Mouse (Mus musculus) kidney, embryonic 15.5 days (tissue): ENCODE data around the gene Asic5. TPM values are rescaled to one million over a fixed set of nuclear protein-coding genes. Genes with fewer than 3 reads are reported as not detected.

Experiments
- ATAC-seq: fragments of 200-750 bp; cut with Nextera tagmentation; replicated peaks from 2 replicates; pipeline ENCODE4 v1.8.0; 2017; ENCODE audit warnings: moderate TSS enrichment; ENCODE audit not compliant: low FRiP score
- H3K27ac ChIP-seq: fragments of 300-500 bp; sonication (generic); 2 replicates; pipeline ENCODE4 v1.5.1; 2015; ENCODE audit warnings: mild to moderate bottlenecking, inconsistent platforms
- H3K27me3 ChIP-seq: fragments of 300-500 bp; sonication (generic); 2 replicates; pipeline ENCODE4 v1.6.1; 2015; ENCODE audit warnings: inconsistent platforms
- H3K36me3 ChIP-seq: fragments of 300-500 bp; sonication (generic); 2 replicates; pipeline ENCODE4 v1.6.1; 2015; ENCODE audit warnings: inconsistent platforms
- H3K4me1 ChIP-seq: fragments of 300-500 bp; sonication (generic); 2 replicates; pipeline ENCODE4 v1.6.1; 2015; ENCODE audit warnings: inconsistent platforms
- H3K4me2 ChIP-seq: fragments of 300-500 bp; sonication (generic); 2 replicates; pipeline ENCODE4 v1.6.1; 2015; ENCODE audit warnings: moderate library complexity, mild to moderate bottlenecking, inconsistent platforms
- H3K4me3 ChIP-seq: fragments of 300-500 bp; sonication (generic); replicated peaks from 2 replicates; pipeline ENCODE4 v1.5.1; 2015; ENCODE audit warnings: mild to moderate bottlenecking, inconsistent platforms
- H3K9ac ChIP-seq: fragments of 300-500 bp; sonication (generic); 2 replicates; pipeline ENCODE4 v1.6.1; 2015; ENCODE audit warnings: mild to moderate bottlenecking, inconsistent platforms
- H3K9me3 ChIP-seq: fragments of 300-500 bp; sonication (generic); replicated peaks from 2 replicates; pipeline ENCODE4 v1.6.1; 2016; ENCODE audit warnings: inconsistent platforms
- WGBS: fragments of 180-500 bp; shearing (Covaris S2); methylation state at CpG from one replicate; pipeline ENCODE4 v1.1.7; 2015; ENCODE audit warnings: mixed read lengths; 5-methylcytosine and 5-hydroxymethylcytosine counted together
- polyA plus RNA-seq: library from polyadenylated mRNA; unstranded; fragments of >200 nt; fragmentation: Nextera tagmentation; extraction: Ambion mirVana; gene quantifications from 2 replicates; pipeline ENCODE4 v1.2.1, GENCODE M21; 2015

Asic5 gene
- polyA plus RNA-seq, 1 experiment from 2014 or later = not detected

DNA sequence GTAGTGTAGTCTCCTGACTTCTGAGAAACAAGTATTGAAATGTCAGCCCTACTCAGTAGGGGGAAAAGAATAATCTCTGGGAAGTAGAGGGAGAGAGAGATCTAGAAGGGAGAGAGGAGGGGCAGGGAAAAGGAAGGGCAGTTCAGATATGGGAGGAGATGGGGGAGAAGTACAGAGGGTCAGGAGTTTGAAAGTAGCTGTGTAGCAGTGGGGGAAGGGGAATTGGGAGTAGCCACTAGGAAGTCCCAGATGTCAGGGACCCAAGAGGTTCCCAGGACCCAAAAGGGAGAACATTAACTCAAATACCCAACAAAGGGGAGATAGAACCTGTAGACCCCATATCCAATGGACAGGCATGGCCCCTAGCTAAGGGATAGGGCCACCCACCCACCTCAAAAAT is 6.0 kb upstream of the Asic5 start, which contains the start of gene Tdo2:
Gene Tdo2 (minus strand): TSS at position 101 of the 400 bp plus-strand sequence.
- H3K27me3 ChIP-seq = no peaks in the 10 kb centered on the region
- no peaks in the 10 kb centered on the region for H3K4me1 ChIP-seq
- H3K36me3 ChIP-seq = no peaks in the 10 kb centered on the region
- H3K9ac ChIP-seq = no peak within 1 kb of the TSS
- ATAC-seq = no peak
- H3K27ac ChIP-seq = no peak within 1 kb of the TSS
- no peak within 1 kb of the TSS for H3K4me2 ChIP-seq
- H3K4me3 ChIP-seq = no peak within 1 kb of the TSS
- H3K9me3 ChIP-seq = no peaks in the 10 kb centered on the region

DNA sequence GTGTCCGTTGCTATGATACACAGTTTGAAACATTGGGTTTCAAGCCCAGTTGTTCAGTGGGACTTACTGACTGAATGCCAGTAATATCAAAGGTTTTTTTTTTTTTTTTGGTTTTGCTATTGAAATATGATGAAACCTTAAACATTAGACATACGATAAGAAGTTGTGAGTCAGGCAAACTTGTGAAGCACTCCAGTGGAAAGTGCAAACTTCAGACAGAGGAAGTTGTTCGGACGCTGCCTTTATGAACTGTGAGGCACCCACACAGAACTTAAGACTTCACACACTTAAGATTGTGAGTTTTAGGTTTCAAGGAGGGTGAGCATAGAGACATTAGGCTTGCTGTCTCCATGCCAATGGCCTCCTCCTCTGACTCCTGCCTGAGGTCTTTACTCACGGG is 514 bp upstream of the Asic5 start:
- H3K9me3 ChIP-seq = no peaks in the 10 kb centered on the region
- no peaks in the 10 kb centered on the region for H3K27me3 ChIP-seq
- WGBS = 67% methylated on average over 5 of the region's 5 CpGs
- no peak overlapping the region for H3K4me3 ChIP-seq
- no peak overlapping the region for H3K27ac ChIP-seq
- no peak overlapping the region for H3K4me2 ChIP-seq
- no peak for ATAC-seq
- H3K9ac ChIP-seq = no peak overlapping the region
- H3K36me3 ChIP-seq = no peaks in the 10 kb centered on the region
- H3K4me1 ChIP-seq = no peaks in the 10 kb centered on the region

DNA sequence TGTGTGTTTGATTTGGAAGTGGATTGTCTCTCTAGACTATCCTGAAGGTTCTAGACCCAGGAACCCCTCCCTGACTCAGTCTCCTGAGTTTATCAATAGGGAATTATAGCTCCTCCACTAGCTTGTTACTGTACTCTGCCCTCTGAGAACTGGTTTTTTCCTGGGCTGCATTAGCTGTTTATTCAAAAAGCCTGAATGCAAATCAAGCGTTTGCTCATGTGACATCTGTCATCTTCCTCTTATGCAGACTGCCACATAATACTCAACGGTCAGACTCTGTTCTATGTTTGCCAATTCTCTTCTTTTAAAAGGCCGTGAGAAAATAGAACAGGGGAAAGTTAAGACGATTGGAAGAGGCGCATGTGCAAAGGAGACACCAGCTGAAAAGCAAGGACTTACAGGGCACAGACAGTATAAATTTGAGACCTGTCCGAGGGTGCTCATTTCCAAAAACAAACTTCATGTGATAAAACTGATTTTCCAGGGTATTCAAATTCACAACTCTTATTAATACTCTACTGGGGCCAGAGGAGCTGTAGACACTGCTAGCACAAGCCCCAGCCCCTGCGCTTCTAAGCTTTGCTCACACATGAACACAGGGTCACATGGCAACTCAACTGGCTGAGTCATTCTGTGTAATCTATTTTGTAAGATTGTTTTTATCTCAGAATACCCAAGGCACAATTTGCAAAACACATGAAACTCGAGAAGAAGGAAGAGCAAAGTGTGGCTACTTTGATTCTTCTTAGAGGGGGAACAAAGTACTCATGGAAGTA is 1.2 kb downstream of the Asic5 start:
- H3K36me3 ChIP-seq = no peaks in the 10 kb centered on the region
- WGBS = 84% methylated on average over 8 of the region's 8 CpGs

DNA sequence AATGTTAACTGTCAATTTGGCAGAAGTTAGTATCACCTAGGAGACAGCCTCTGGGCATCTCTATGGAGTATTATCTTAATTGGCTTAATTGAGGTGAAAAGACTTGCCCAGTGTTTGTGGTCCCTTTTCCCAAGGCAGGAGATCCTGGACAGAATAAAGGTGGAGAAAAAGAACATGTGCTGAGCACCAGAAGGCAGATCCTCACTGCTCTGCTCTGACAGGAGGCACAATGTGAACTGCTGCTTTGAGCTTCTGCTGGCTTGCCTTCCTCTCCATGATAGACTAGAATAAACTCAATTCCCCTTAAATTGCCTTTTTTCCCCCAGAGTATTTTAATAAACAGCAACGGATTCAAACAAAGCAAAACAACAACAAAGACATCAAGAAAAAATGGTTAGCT is 3.0 kb downstream of the Asic5 start:
- Histone ChIP-seq H3K4me3 (no peak overlapping the region), H3K4me2 (no peak overlapping the region), H3K27ac (no peak overlapping the region), H3K36me3 (no peaks in the 10 kb centered on the region), H3K4me1 (no peaks in the 10 kb centered on the region), H3K9me3 (no peaks in the 10 kb centered on the region), H3K9ac (no peak overlapping the region), H3K27me3 (no peaks in the 10 kb centered on the region)
- WGBS = 71% methylated on average over 1 of the region's 1 CpGs
- no peak for ATAC-seq

More for the DNA sequence above, 1.2 kb downstream of the Asic5 start:
- Histone ChIP-seq H3K4me1 (no peaks in the 10 kb centered on the region), H3K27ac (no peak overlapping the region), H3K27me3 (no peaks in the 10 kb centered on the region), H3K4me2 (no peak overlapping the region), H3K4me3 (no peak overlapping the region), H3K9ac (no peak overlapping the region), H3K9me3 (no peaks in the 10 kb centered on the region)
- ATAC-seq = no peak

DNA sequence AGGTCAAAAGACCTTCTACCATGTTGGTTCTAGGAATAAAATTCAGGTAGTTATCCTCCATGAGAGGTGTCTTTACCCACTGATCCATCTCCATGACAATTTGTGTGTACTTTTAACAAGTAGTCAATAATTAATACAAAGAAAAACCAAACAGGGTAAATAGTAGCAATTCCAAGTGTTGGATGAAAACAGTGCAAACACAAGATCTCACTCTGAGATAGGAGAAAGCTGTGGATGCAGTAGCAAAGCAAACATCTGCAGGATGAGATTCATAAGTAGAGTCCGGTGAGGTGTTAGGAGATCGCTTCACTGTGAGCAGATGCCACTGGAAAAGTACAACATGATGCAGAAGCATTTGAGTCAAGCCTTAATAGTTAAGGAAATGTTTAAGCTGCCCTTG is 4.0 kb downstream of the Asic5 start:
- Histone ChIP-seq H3K4me3 (no peak overlapping the region), H3K4me2 (no peak overlapping the region), H3K4me1 (no peaks in the 10 kb centered on the region), H3K27me3 (no peaks in the 10 kb centered on the region), H3K9me3 (no peaks in the 10 kb centered on the region), H3K27ac (no peak overlapping the region), H3K9ac (no peak overlapping the region), H3K36me3 (no peaks in the 10 kb centered on the region)
- WGBS = 98% methylated on average over 2 of the region's 2 CpGs
- ATAC-seq = no peak

DNA sequence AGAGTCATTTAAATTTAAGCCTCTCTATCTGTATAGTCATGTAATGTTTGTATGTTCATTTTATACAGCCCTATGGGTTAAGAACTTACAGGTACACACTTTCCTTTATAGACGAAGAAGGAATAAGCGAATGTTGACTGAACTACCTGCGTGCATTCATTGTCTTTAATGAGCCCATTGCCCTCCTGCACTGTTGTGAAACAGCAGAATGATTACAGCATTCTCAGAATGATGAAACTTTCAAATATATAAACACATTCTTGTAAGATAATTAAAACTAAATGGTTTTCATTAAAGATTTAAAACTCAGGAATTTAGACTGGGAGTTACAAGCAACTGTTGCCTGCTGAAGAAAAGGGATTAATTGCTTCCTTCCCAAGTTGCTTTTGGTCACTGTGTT is 5.5 kb downstream of the Asic5 start:
- Histone ChIP-seq H3K27me3 (no peaks in the 10 kb centered on the region), H3K27ac (no peak overlapping the region), H3K4me2 (no peak overlapping the region), H3K9ac (no peak overlapping the region), H3K9me3 (no peaks in the 10 kb centered on the region), H3K36me3 (no peaks in the 10 kb centered on the region), H3K4me1 (no peaks in the 10 kb centered on the region), H3K4me3 (no peak overlapping the region)
- no peak for ATAC-seq
- WGBS = 94% methylated on average over 3 of the region's 3 CpGs

DNA sequence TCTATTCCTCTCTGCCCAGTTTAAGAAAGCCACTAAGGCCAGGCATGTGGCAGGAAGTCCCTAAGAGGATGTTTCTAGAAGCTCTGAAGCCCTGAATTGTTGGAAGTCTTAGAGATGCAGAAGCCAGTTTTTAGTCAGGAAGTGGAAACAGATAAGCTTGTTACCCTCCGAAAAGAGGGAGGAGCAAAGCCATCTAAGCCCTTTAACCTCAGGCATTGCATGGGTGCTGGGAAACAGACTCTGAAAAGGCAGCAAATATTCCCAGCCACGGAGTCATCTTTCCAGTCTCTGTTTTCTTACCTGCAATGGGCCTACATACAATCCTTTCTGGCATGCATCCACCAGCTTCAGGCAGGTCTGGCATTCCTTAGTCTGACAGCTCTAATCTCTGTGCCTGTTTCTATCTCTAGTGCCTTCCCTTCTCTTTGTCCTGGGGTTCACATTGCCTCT is 7.6 kb downstream of the Asic5 start:
- no peaks in the 10 kb centered on the region for H3K36me3 ChIP-seq
- H3K4me2 ChIP-seq = no peak overlapping the region
- H3K27ac ChIP-seq = no peak overlapping the region
- no peaks in the 10 kb centered on the region for H3K9me3 ChIP-seq
- H3K9ac ChIP-seq = no peak overlapping the region
- H3K27me3 ChIP-seq = no peaks in the 10 kb centered on the region
- no peaks in the 10 kb centered on the region for H3K4me1 ChIP-seq
- no peak for ATAC-seq
- H3K4me3 ChIP-seq = no peak overlapping the region
- WGBS = 37% methylated on average over 2 of the region's 2 CpGs

DNA sequence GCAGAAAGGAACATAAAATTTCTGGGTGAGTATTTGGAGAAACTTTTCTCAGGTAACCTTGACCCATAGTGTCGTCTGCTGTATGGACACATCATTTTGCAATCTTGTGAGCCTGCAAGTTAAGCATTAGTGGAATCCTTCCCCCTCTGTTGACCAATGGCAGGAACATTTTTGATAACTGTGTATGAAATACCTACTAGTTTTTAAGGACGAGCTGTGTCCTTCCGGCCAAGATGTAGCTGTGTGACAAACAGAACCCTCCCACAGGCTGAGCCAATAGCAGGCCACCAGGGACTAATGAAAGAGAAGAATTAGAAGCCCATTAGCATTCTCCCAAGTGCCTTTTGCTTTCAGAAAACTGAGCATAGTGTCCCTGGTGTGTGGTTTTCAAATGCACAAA is 8.4 kb downstream of the Asic5 start:
- no peaks in the 10 kb centered on the region for H3K4me1 ChIP-seq
- H3K27ac ChIP-seq = no peak overlapping the region
- no peaks in the 10 kb centered on the region for H3K36me3 ChIP-seq
- WGBS = 58% methylated on average over 3 of the region's 3 CpGs
- ATAC-seq = no peak
- no peak overlapping the region for H3K4me2 ChIP-seq
- H3K27me3 ChIP-seq = no peaks in the 10 kb centered on the region
- H3K9me3 ChIP-seq = no peaks in the 10 kb centered on the region
- H3K9ac ChIP-seq = no peak overlapping the region
- H3K4me3 ChIP-seq = no peak overlapping the region

DNA sequence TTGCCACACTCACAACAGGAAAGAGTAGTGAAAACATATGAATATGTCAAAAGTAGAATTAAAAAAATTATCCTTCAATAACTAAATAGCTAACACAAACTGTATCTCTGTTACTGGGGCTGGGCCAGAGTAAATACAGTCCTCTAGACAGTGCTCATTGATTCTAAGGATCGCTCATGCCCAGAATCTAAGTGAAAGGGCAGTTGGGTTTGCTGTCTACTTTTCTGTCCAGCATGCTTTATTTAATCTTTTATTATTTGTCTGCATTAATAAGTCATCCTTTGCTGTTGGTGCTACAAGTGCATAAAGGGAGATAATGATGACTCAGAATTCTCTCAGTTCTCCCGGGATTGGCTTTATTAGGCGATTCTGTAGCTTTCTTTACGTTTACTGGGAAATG is 13.3 kb downstream of the Asic5 start:
- no peaks in the 10 kb centered on the region for H3K27me3 ChIP-seq
- no peaks in the 10 kb centered on the region for H3K36me3 ChIP-seq
- H3K4me2 ChIP-seq = no peak overlapping the region
- H3K9ac ChIP-seq = no peak overlapping the region
- no peaks in the 10 kb centered on the region for H3K9me3 ChIP-seq
- ATAC-seq = no peak
- 42% methylated on average over 4 of the region's 4 CpGs for WGBS
- no peaks in the 10 kb centered on the region for H3K4me1 ChIP-seq
- H3K27ac ChIP-seq = no peak overlapping the region
- H3K4me3 ChIP-seq = no peak overlapping the region

DNA sequence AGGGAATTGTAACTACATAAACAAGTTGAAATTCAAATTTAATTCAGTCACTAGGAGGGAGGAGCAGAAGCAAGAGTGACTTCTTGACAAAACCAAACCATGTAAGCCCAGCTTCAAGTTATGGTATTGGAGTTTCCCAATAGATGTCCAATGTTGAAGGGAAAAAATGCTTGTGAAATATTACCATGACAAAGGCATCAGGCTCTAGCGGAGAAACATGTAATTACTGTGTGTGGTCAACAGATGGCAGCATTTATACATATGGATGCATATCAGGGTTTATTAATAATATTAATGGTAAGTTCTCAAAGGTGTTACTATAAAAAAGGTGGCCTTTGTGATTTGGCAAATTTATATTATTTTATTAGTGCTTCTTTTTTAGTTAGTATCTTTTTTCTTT is 13.9 kb downstream of the Asic5 start:
- no peak overlapping the region for H3K9ac ChIP-seq

DNA sequence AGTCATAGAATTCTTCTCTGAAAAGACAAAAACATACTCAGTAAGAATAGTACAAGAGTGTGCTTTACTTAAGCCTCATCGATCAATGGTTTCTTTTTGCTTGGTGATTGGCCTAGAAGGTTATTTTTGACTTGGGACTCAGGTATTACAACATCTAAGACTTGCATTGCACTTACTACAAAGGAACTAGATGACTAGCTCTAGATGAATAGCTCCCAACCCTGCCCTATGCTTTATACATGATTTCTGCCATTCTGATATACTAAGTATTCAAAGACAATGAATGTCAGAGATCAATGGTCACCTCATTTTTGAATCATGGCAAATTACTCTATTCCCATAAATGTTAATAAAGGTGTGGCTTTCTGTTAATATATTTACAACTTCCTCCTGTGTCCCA is 24.9 kb downstream of the Asic5 start:
- no peak for ATAC-seq

More for the DNA sequence above, 13.9 kb downstream of the Asic5 start:
- no peak for ATAC-seq
- Histone ChIP-seq H3K4me2 (no peak overlapping the region), H3K4me1 (no peaks in the 10 kb centered on the region), H3K4me3 (no peak overlapping the region), H3K36me3 (no peaks in the 10 kb centered on the region), H3K27me3 (no peaks in the 10 kb centered on the region), H3K27ac (no peak overlapping the region), H3K9me3 (no peaks in the 10 kb centered on the region)
- 2% methylated on average over 1 of the region's 1 CpGs for WGBS

DNA sequence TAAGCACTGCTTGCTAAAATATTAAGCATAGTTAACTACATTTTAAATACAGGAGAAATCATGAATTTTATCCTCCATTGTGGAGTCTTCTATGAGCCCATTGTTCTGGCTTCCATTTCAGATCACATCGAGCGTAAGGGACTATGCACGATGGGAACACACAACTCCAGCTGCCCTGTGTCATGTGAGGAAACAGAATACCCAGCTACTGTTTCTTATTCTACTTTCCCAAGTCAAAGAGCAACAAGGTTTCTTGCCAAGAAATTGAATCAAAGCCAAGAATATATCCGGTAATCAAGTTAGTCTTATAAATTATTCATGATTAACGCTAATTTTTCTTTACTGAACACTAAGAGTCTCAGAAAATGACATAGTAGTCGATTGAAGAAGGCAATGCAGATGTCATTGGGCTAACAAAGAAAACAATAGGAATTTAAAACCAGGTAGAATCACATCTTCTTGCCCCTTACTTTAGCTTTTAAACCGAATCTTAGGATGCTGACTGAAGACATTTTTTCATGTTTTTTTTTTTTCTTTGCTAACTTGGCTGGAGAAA is 32.1 kb downstream of the Asic5 start:
- Histone ChIP-seq H3K4me1 (no peaks in the 10 kb centered on the region), H3K27me3 (no peaks in the 10 kb centered on the region), H3K9ac (no peak overlapping the region), H3K36me3 (no peaks in the 10 kb centered on the region), H3K9me3 (no peaks in the 10 kb centered on the region), H3K4me3 (no peak overlapping the region), H3K27ac (no peak overlapping the region), H3K4me2 (no peak overlapping the region)
- ATAC-seq = no peak
- 54% methylated on average over 7 of the region's 7 CpGs for WGBS

More for the DNA sequence above, 24.9 kb downstream of the Asic5 start:
- Histone ChIP-seq H3K4me1 (no peaks in the 10 kb centered on the region), H3K9me3 (no peaks in the 10 kb centered on the region), H3K27ac (no peak overlapping the region), H3K27me3 (no peaks in the 10 kb centered on the region), H3K4me2 (no peak overlapping the region), H3K9ac (no peak overlapping the region), H3K36me3 (no peaks in the 10 kb centered on the region), H3K4me3 (no peak overlapping the region)
- 97% methylated on average over 1 of the region's 1 CpGs for WGBS
